Mouse (Mus musculus): Measurements from ENCODE around the gene Gm4064. TPM values are rescaled to one million over a fixed set of nuclear protein-coding genes. Genes with fewer than 3 reads are reported as not detected.
"Not testable (repeated sequence)": the region's sequence is repeated elsewhere in the genome, so short reads cannot be mapped to it uniquely, and the experiment has no call there.

Gm4064 gene
- not detected in 2 replicates for polyA plus RNA-seq (2015; fragmentation: Nextera tagmentation; extraction: Ambion mirVana)

- H3K9me3 ChIP-seq; H3K36me3 ChIP-seq; ATAC-seq; H3K4me3 ChIP-seq (replicated peaks); H3K27ac ChIP-seq; H3K4me1 ChIP-seq (replicated peaks); H3K27me3 ChIP-seq; H3K9ac ChIP-seq (replicated peaks); H3K4me2 ChIP-seq (replicated peaks): not testable (repeated sequence)
- WGBS: no CpG with 5 or more reads among the region's 8 CpGs
Observed at GRCm38 (mm10) chrY:2796105-2796504, at the start of gene Gm4064. Gm4064 (minus strand) TSS chrY:2796205.

- WGBS: no CpG with 5 or more reads among the region's 9 CpGs
- not testable (repeated sequence) for H3K4me3 ChIP-seq (replicated peaks); H3K27me3 ChIP-seq; H3K27ac ChIP-seq; H3K4me1 ChIP-seq (replicated peaks); H3K9me3 ChIP-seq; H3K36me3 ChIP-seq; ATAC-seq; H3K4me2 ChIP-seq (replicated peaks); H3K9ac ChIP-seq (replicated peaks)
Observed at GRCm38 (mm10) chrY:2830380-2830779, 34.4 kb upstream of the Gm4064 start, which contains the start of the genes Rbmy and Gm10256. Rbmy (plus strand) TSS chrY:2830680. Gm10256 (plus strand) TSS chrY:2830699.

Other genes starting within 250 kb of the Gm4064 start
- not detected in 2 replicates for gene H2al2c, start 197.1 kb downstream of the Gm4064 start, polyA plus RNA-seq (2015; fragmentation: Nextera tagmentation; extraction: Ambion mirVana)
- gene Sry, start 132.5 kb downstream of the Gm4064 start, polyA plus RNA-seq (2015; fragmentation: Nextera tagmentation; extraction: Ambion mirVana): not detected in 2 replicates
- not detected in 2 replicates for gene H2al2b, start 75.5 kb downstream of the Gm4064 start, polyA plus RNA-seq (2015; fragmentation: Nextera tagmentation; extraction: Ambion mirVana)
- gene Rbmy, start 34.5 kb upstream of the Gm4064 start, polyA plus RNA-seq (2015; fragmentation: Nextera tagmentation; extraction: Ambion mirVana): not detected in 2 replicates
- gene Gm10256, start 34.5 kb upstream of the Gm4064 start, polyA plus RNA-seq (2015; fragmentation: Nextera tagmentation; extraction: Ambion mirVana): not detected in 2 replicates
- gene Gm10352, start 104.8 kb upstream of the Gm4064 start, polyA plus RNA-seq (2015; fragmentation: Nextera tagmentation; extraction: Ambion mirVana): not detected in 2 replicates
- gene Gm29289, start 136.4 kb upstream of the Gm4064 start, polyA plus RNA-seq (2015; fragmentation: Nextera tagmentation; extraction: Ambion mirVana): not detected in 2 replicates